Mouse (Mus musculus): ENCODE measurements at regions not wholly inside any gene's neighbourhood (a gene's known extent, or its start where the extent isn't known, plus 50 kb on each side); places are given as distances from the start of the nearest gene placed in this dataset.

GRCm38 (mm10) chr3:82601880-82602279, 54.0 kb upstream of the Npy2r start:
- TF ChIP-seq GATA1 (IDR thresholded peaks at IDR 0.05; ENCODE audit: borderline replicate concordance, low read length) (no peak), FLI1 (IDR thresholded peaks at IDR 0.05; ENCODE audit: low read length) (no peak)

Data from megakaryocyte, embryonic 14.5 days (primary cell).